Mouse (Mus musculus): ENCODE measurements around the gene Aurkaip1. TPM values are rescaled to one million over a fixed set of nuclear protein-coding genes. Genes with fewer than 3 reads are reported as not detected.
A peak's percentile ranks its signal among the peaks of the same experiment; 100 is the strongest.
"Not testable (repeated sequence)": the region's sequence is repeated elsewhere in the genome, so short reads cannot be mapped to it uniquely, and the experiment has no call there.

Gene Aurkaip1
- 100 to 1,000 TPM; 140 to 170 TPM for total RNA-seq (2021)
- long read RNA-seq, experiment 1, transcript Aurkaip1-203 (3 exons, 1,029 nt) = minor isoform, 25 of 274 reads
- long read RNA-seq, experiment 1, transcript Aurkaip1-201 (4 exons, 1,159 nt) = major isoform, 203 of 274 reads
- long read RNA-seq, experiment 1, transcript Aurkaip1-202 (4 exons, 773 nt) = minor isoform, 8 of 274 reads
- long read RNA-seq, experiment 1, partial matches to known transcripts = 7 of 274 reads
- long read RNA-seq, experiment 1, other reads (novel, unspliced or antisense) = 31 of 274 reads
- long read RNA-seq, experiment 2, transcript Aurkaip1-203 (3 exons, 1,029 nt) = minor isoform, 14 of 95 reads
- long read RNA-seq, experiment 2, transcript Aurkaip1-201 (4 exons, 1,159 nt) = major isoform, 63 of 95 reads
- long read RNA-seq, experiment 2, partial matches to known transcripts = 3 of 95 reads
- long read RNA-seq, experiment 2, other reads (novel, unspliced or antisense) = 13 of 95 reads

GRCm38 (mm10) chr4:155831205-155831766 is at the start of gene Aurkaip1:
TSS of gene Aurkaip1 (plus strand) at chr4:155831272.
- DNase-seq = peak; percentile 96 to 97

GRCm38 (mm10) chr4:155783486-155784080 is 47.5 kb upstream of the Aurkaip1 start:
- DNase-seq = no peak

- DNase-seq = peak; percentile 74 to 87
These were observed 46.9 kb upstream of the Aurkaip1 start for GRCm38 (mm10) chr4:155784081-155784701.

GRCm38 (mm10) chr4:155785246-155785645 is 45.8 kb upstream of the Aurkaip1 start:
- DNase-seq = no peak

GRCm38 (mm10) chr4:155785819-155786218 is 45.3 kb upstream of the Aurkaip1 start, which contains the start of gene Tmem88b:
TSS of gene Tmem88b (minus strand) at chr4:155785874.
- DNase-seq = no peak

- no peak for DNase-seq
These were observed 42.8 kb upstream of the Aurkaip1 start for GRCm38 (mm10) chr4:155788300-155788699.

GRCm38 (mm10) chr4:155788833-155789232 is 42.2 kb upstream of the Aurkaip1 start:
- DNase-seq = not testable (repeated sequence)

GRCm38 (mm10) chr4:155790021-155790489 is 41.0 kb upstream of the Aurkaip1 start, which contains the start of gene Ankrd65:
TSS of gene Ankrd65 (plus strand) at chr4:155790439.
- DNase-seq = no peak

GRCm38 (mm10) chr4:155790650-155791161 is 40.4 kb upstream of the Aurkaip1 start:
- DNase-seq = no peak

- no peak for DNase-seq
These were observed 39.7 kb upstream of the Aurkaip1 start for GRCm38 (mm10) chr4:155791240-155791933.

GRCm38 (mm10) chr4:155793730-155794129 is 37.3 kb upstream of the Aurkaip1 start:
- no peak for DNase-seq

- no peak for DNase-seq
These were observed 29.0 kb upstream of the Aurkaip1 start for GRCm38 (mm10) chr4:155802075-155802474.

GRCm38 (mm10) chr4:155802741-155803339 is 28.2 kb upstream of the Aurkaip1 start, which contains the start of gene Mrpl20:
TSS of gene Mrpl20 (plus strand) at chr4:155802878.
- DNase-seq = peak in 1 of 2 experiments; percentile 27

- DNase-seq = peak; percentile 96 to 97
These were observed 27.6 kb upstream of the Aurkaip1 start for GRCm38 (mm10) chr4:155803340-155804041.

- DNase-seq = no peak
These were observed 23.2 kb upstream of the Aurkaip1 start for GRCm38 (mm10) chr4:155807841-155808240.

GRCm38 (mm10) chr4:155811929-155812664 is 19.0 kb upstream of the Aurkaip1 start, which contains the start of gene Ccnl2:
TSS of gene Ccnl2 (plus strand) at chr4:155812489.
- peak; percentile 95 to 96 for DNase-seq

GRCm38 (mm10) chr4:155812665-155813181 is 18.3 kb upstream of the Aurkaip1 start:
- peak; percentile 34 to 58 for DNase-seq

GRCm38 (mm10) chr4:155817533-155817932 is 13.5 kb upstream of the Aurkaip1 start:
- DNase-seq = no peak

- peak in 1 of 2 experiments; percentile 46 for DNase-seq
These were observed 10.0 kb upstream of the Aurkaip1 start for GRCm38 (mm10) chr4:155821025-155821424.

All from adrenal gland, postnatal 36 days (tissue).